Mouse (Mus musculus): ENCODE results near the gene Bmp5. TPM values are rescaled to one million over a fixed set of nuclear protein-coding genes. Genes with fewer than 3 reads are reported as not detected.

The Bmp5 gene
- 0.20 and 0.23 TPM in 2 replicates for polyA plus RNA-seq (2012; rRNA removed)

GRCm38 (mm10) chr9:75775129-75775845 is at the start of gene Bmp5:
TSS of gene Bmp5 (plus strand) at chr9:75775364.
- Histone ChIP-seq H3K36me3 (ENCODE audit: control insufficient read depth, insufficient read depth, low read length) (no peaks in the 10 kb centered on the region), H3K27me3 (replicated peaks; ENCODE audit: control insufficient read depth, insufficient read depth, low read length) (no peaks in the 10 kb centered on the region), H3K4me3 (ENCODE audit: insufficient read depth, low read depth, low read length) (no peak within 1 kb of the TSS), H3K27ac (ENCODE audit: insufficient read depth, low read depth, low read length) (no peak within 1 kb of the TSS), H3K4me1 (ENCODE audit: control insufficient read depth, insufficient read depth, low read length) (no peaks in the 10 kb centered on the region)
- DNase-seq, result no peak
- 43% methylated on average over 7 of the region's 7 CpGs for WGBS
- no peak for TF ChIP-seq CTCF (conservative IDR thresholded peaks at IDR 0.05; ENCODE audit: insufficient read depth, insufficient read length, low read depth, low read length)
- no peak for TF ChIP-seq POLR2A (IDR thresholded peaks at IDR 0.05; ENCODE audit: low read depth, low read length)

GRCm38 (mm10) chr9:75760075-75760474 is 15.1 kb upstream of the Bmp5 start:
- Histone ChIP-seq H3K36me3 (ENCODE audit: control insufficient read depth, insufficient read depth, low read length) (no peaks in the 10 kb centered on the region), H3K27ac (ENCODE audit: insufficient read depth, low read depth, low read length) (no peak overlapping the region), H3K4me1 (ENCODE audit: control insufficient read depth, insufficient read depth, low read length) (no peaks in the 10 kb centered on the region), H3K27me3 (replicated peaks; ENCODE audit: control insufficient read depth, insufficient read depth, low read length) (no peaks in the 10 kb centered on the region), H3K4me3 (ENCODE audit: insufficient read depth, low read depth, low read length) (no peak overlapping the region)
- peak; percentile 12 for DNase-seq
- no peak for TF ChIP-seq POLR2A (IDR thresholded peaks at IDR 0.05; ENCODE audit: low read depth, low read length)
- TF ChIP-seq CTCF (conservative IDR thresholded peaks at IDR 0.05; ENCODE audit: insufficient read depth, insufficient read length, low read depth, low read length), result no peak
- 13% methylated on average over 5 of the region's 5 CpGs for WGBS

GRCm38 (mm10) chr9:75761567-75761966 is 13.6 kb upstream of the Bmp5 start:
- no peak overlapping the region for H3K4me3 ChIP-seq (ENCODE audit: insufficient read depth, low read depth, low read length)
- H3K4me1 ChIP-seq (ENCODE audit: control insufficient read depth, insufficient read depth, low read length), result no peaks in the 10 kb centered on the region
- H3K27me3 ChIP-seq (replicated peaks; ENCODE audit: control insufficient read depth, insufficient read depth, low read length), result no peaks in the 10 kb centered on the region
- no peaks in the 10 kb centered on the region for H3K36me3 ChIP-seq (ENCODE audit: control insufficient read depth, insufficient read depth, low read length)
- DNase-seq, result no peak
- WGBS, result 94% methylated on average over 2 of the region's 2 CpGs
- no peak overlapping the region for H3K27ac ChIP-seq (ENCODE audit: insufficient read depth, low read depth, low read length)
- TF ChIP-seq POLR2A (IDR thresholded peaks at IDR 0.05; ENCODE audit: low read depth, low read length) (no peak), CTCF (conservative IDR thresholded peaks at IDR 0.05; ENCODE audit: insufficient read depth, insufficient read length, low read depth, low read length) (no peak)

GRCm38 (mm10) chr9:75762487-75762886 is 12.7 kb upstream of the Bmp5 start:
- Histone ChIP-seq H3K27me3 (replicated peaks; ENCODE audit: control insufficient read depth, insufficient read depth, low read length) (no peaks in the 10 kb centered on the region), H3K36me3 (ENCODE audit: control insufficient read depth, insufficient read depth, low read length) (no peaks in the 10 kb centered on the region), H3K4me3 (ENCODE audit: insufficient read depth, low read depth, low read length) (no peak overlapping the region), H3K4me1 (ENCODE audit: control insufficient read depth, insufficient read depth, low read length) (no peaks in the 10 kb centered on the region), H3K27ac (ENCODE audit: insufficient read depth, low read depth, low read length) (no peak overlapping the region)
- no peak for TF ChIP-seq POLR2A (IDR thresholded peaks at IDR 0.05; ENCODE audit: low read depth, low read length)
- 0 out of 2 replicates have a peak, but pooled peaks have one; percentile 16 for TF ChIP-seq CTCF (conservative IDR thresholded peaks at IDR 0.05; ENCODE audit: insufficient read depth, insufficient read length, low read depth, low read length)
- WGBS, result 31% methylated on average over 5 of the region's 5 CpGs
- peak; percentile 44 for DNase-seq

- Histone ChIP-seq H3K36me3 (ENCODE audit: control insufficient read depth, insufficient read depth, low read length) (no peaks in the 10 kb centered on the region), H3K27ac (ENCODE audit: insufficient read depth, low read depth, low read length) (no peak overlapping the region), H3K4me3 (ENCODE audit: insufficient read depth, low read depth, low read length) (no peak overlapping the region), H3K4me1 (ENCODE audit: control insufficient read depth, insufficient read depth, low read length) (no peaks in the 10 kb centered on the region), H3K27me3 (replicated peaks; ENCODE audit: control insufficient read depth, insufficient read depth, low read length) (no peaks in the 10 kb centered on the region; the same call in 1 of the 2 replicates)
- no peak for DNase-seq
- WGBS, result 87% methylated on average over 7 of the region's 7 CpGs
- TF ChIP-seq POLR2A (IDR thresholded peaks at IDR 0.05; ENCODE audit: low read depth, low read length), result no peak
- no peak for TF ChIP-seq CTCF (conservative IDR thresholded peaks at IDR 0.05; ENCODE audit: insufficient read depth, insufficient read length, low read depth, low read length)
Measured at GRCm38 (mm10) chr9:75764792-75765191, 10.4 kb upstream of the Bmp5 start.

GRCm38 (mm10) chr9:75766521-75766920 is 8.6 kb upstream of the Bmp5 start:
- no peak overlapping the region for H3K27ac ChIP-seq (ENCODE audit: insufficient read depth, low read depth, low read length)
- TF ChIP-seq CTCF (conservative IDR thresholded peaks at IDR 0.05; ENCODE audit: insufficient read depth, insufficient read length, low read depth, low read length), result no peak
- TF ChIP-seq POLR2A (IDR thresholded peaks at IDR 0.05; ENCODE audit: low read depth, low read length), result no peak

GRCm38 (mm10) chr9:75769042-75769441 is 6.1 kb upstream of the Bmp5 start:
- Histone ChIP-seq H3K27me3 (replicated peaks; ENCODE audit: control insufficient read depth, insufficient read depth, low read length) (no peaks in the 10 kb centered on the region; the same call in 1 of the 2 replicates), H3K4me1 (ENCODE audit: control insufficient read depth, insufficient read depth, low read length) (no peaks in the 10 kb centered on the region), H3K27ac (ENCODE audit: insufficient read depth, low read depth, low read length) (no peak overlapping the region), H3K4me3 (ENCODE audit: insufficient read depth, low read depth, low read length) (no peak overlapping the region), H3K36me3 (ENCODE audit: control insufficient read depth, insufficient read depth, low read length) (no peaks in the 10 kb centered on the region)
- DNase-seq, result no peak
- WGBS, result 88% methylated on average over 3 of the region's 3 CpGs
- TF ChIP-seq CTCF (conservative IDR thresholded peaks at IDR 0.05; ENCODE audit: insufficient read depth, insufficient read length, low read depth, low read length) (no peak), POLR2A (IDR thresholded peaks at IDR 0.05; ENCODE audit: low read depth, low read length) (no peak)

More at GRCm38 (mm10) chr9:75766521-75766920, 8.6 kb upstream of the Bmp5 start:
- no peak overlapping the region for H3K4me3 ChIP-seq (ENCODE audit: insufficient read depth, low read depth, low read length)
- H3K36me3 ChIP-seq (ENCODE audit: control insufficient read depth, insufficient read depth, low read length), result no peaks in the 10 kb centered on the region
- H3K4me1 ChIP-seq (ENCODE audit: control insufficient read depth, insufficient read depth, low read length), result no peaks in the 10 kb centered on the region
- DNase-seq, result no peak
- WGBS, result 88% methylated on average over 5 of the region's 5 CpGs
- no peaks in the 10 kb centered on the region; the same call in 1 of the 2 replicates for H3K27me3 ChIP-seq (replicated peaks; ENCODE audit: control insufficient read depth, insufficient read depth, low read length)

All from kidney, adult 2 months (tissue).